Mouse (Mus musculus): ENCODE results near the gene Gm20517.

- TF ChIP-seq CTCF (IDR thresholded peaks at IDR 0.05; ENCODE audit: low read depth) (no peak), EP300 (optimal IDR thresholded peaks at IDR 0.05) (no peak)
Observed at GRCm38 (mm10) chr17:47578655-47579054, 32.7 kb upstream of the Gm20517 start.

All from stomach, postnatal 0 days (tissue).